Mouse (Mus musculus) ZHBTc4 (cell line): ENCODE data around the gene Birc6.

ENCODE experiments used
- DNase-seq: peaks from one replicate; pipeline ENCODE4 v3.0.0-alpha.2; 2011; ENCODE audit warnings: low read depth, low spot score

The Birc6 gene

GRCm38 (mm10) chr17:74527729-74528607 lies at the start of gene Birc6:
Birc6 (plus strand) TSS chr17:74528295.
- DNase-seq: peak; percentile 96

GRCm38 (mm10) chr17:74480361-74481069 lies 47.6 kb upstream of the Birc6 start:
- no peak for DNase-seq

GRCm38 (mm10) chr17:74489024-74489900 lies 38.8 kb upstream of the Birc6 start, which contains the start of gene Yipf4:
Yipf4 (plus strand) TSS chr17:74489493.
- peak; percentile 91 for DNase-seq

- no peak for DNase-seq
These were observed 38.2 kb upstream of the Birc6 start for GRCm38 (mm10) chr17:74489901-74490220.

- no peak for DNase-seq
These were observed 36.5 kb upstream of the Birc6 start for GRCm38 (mm10) chr17:74491565-74491964.

- DNase-seq: no peak
These were observed 27.9 kb upstream of the Birc6 start for GRCm38 (mm10) chr17:74500204-74500603.

GRCm38 (mm10) chr17:74501085-74501484 lies 27.0 kb upstream of the Birc6 start:
- DNase-seq: no peak

- no peak for DNase-seq
These were observed 20.2 kb upstream of the Birc6 start for GRCm38 (mm10) chr17:74507934-74508333.

- no peak for DNase-seq
These were observed 19.5 kb upstream of the Birc6 start for GRCm38 (mm10) chr17:74508600-74508999.

- no peak for DNase-seq
These were observed 15.8 kb upstream of the Birc6 start for GRCm38 (mm10) chr17:74512308-74512707.

- peak; percentile 70 for DNase-seq
These were observed 5.0 kb upstream of the Birc6 start for GRCm38 (mm10) chr17:74522797-74523723.

GRCm38 (mm10) chr17:74526117-74526516 lies 2.0 kb upstream of the Birc6 start:
- DNase-seq: no peak

- DNase-seq: peak; percentile 67
These were observed 1.1 kb upstream of the Birc6 start for GRCm38 (mm10) chr17:74526806-74527653.

- no peak for DNase-seq
These were observed 795 bp downstream of the Birc6 start for GRCm38 (mm10) chr17:74528648-74529532.

- no peak for DNase-seq
These were observed 1.4 kb downstream of the Birc6 start for GRCm38 (mm10) chr17:74529533-74529824.

- peak; percentile 49 for DNase-seq
These were observed 6.9 kb downstream of the Birc6 start for GRCm38 (mm10) chr17:74534971-74535370.

- no peak for DNase-seq
These were observed 9.4 kb downstream of the Birc6 start for GRCm38 (mm10) chr17:74537526-74537925.

GRCm38 (mm10) chr17:74543615-74544014 lies 15.5 kb downstream of the Birc6 start:
- DNase-seq: no peak

GRCm38 (mm10) chr17:74554118-74554517 lies 26.0 kb downstream of the Birc6 start:
- no peak for DNase-seq
